Mouse (Mus musculus): ENCODE data around the gene Gm15155. TPM values are rescaled to one million over a fixed set of nuclear protein-coding genes. Genes with fewer than 3 reads are reported as not detected.
A peak's percentile ranks its signal among the peaks of the same experiment; 100 is the strongest.

The Gm15155 gene
- not detected for total RNA-seq (2021)
- long read RNA-seq, experiment 1, result 0 reads
- long read RNA-seq, experiment 2, result 0 reads

DNA sequence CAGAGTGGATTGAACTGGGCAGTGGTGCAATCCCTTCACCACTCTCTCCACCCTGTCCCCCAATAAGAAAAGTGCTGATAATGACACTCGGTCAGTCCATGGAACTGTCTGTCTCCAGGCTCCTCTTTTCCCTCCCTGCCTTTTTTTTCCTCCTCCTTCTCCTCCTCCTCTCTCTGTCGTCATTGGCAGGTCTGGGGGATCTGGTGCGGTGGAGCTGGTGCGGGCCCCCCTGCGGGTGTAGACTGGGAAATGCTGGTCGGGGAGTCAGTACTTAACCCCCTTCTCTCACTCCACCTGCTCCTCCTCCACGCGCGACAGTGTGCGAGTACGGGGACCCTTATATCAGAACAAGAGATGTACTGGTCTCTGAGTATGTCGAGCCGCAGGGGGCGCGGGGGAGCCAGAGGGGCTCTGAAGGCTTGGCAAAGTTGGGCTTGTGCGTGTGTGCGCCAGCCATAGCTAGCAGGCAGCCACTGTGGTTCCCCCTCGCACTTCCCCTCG is at the start of gene Gm15155:
Gm15155 (plus strand) TSS at position 401 of the 501 bp plus-strand sequence.
- H3K27ac ChIP-seq, result no peak within 1 kb of the TSS
- DNase-seq, result peak; percentile 7
- TF ChIP-seq CTCF (IDR thresholded peaks at IDR 0.05), result no peak
- intact Hi-C loops (cut with DNase I), result no loop called here
- peak within 1 kb of the TSS; percentile 64 for H3K4me3 ChIP-seq

DNA sequence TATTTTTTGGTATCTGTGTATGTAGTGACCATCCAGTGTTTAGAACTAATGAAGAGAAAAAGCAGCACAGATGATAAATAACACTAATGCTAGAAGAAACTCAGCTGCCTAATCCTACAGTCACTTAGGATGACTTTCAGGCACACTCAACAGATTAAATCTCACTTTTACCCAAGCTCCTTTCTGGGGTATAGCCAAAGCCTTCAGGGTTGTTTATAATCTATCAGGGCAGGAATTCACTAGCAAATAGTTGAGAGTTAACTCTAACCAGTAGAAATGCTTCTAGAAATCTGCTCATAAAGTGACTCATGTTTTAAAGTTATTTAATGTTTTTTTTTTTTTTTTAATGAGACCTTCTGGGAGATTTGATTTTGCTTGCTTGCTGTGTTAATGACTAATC is 44.8 kb upstream of the Gm15155 start:
- no peak for TF ChIP-seq CTCF (IDR thresholded peaks at IDR 0.05)
- intact Hi-C loops (cut with DNase I), result no loop called here
- DNase-seq, result no peak
- Histone ChIP-seq H3K4me3 (no peak overlapping the region), H3K27ac (no peak overlapping the region)

DNA sequence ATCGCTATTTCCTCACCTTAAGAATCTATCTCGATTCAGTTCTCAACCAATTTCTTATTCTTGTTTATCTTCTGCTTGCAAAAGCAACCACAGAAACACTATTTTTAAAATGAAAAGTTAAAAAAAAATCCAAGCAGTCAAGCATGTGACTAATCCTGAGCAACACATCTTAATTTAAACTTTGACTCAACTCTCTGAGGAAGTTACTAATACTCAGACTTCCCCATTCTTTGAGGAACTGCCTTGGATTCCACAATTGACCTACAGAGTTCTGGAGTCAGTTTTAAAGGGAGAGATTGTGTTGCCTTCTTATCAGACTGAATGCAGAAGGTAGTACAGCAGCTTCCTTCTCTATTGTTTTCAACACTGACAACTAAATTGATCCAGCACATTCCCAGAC is 40.0 kb upstream of the Gm15155 start:
- DNase-seq, result no peak
- no peak for TF ChIP-seq CTCF (IDR thresholded peaks at IDR 0.05)

DNA sequence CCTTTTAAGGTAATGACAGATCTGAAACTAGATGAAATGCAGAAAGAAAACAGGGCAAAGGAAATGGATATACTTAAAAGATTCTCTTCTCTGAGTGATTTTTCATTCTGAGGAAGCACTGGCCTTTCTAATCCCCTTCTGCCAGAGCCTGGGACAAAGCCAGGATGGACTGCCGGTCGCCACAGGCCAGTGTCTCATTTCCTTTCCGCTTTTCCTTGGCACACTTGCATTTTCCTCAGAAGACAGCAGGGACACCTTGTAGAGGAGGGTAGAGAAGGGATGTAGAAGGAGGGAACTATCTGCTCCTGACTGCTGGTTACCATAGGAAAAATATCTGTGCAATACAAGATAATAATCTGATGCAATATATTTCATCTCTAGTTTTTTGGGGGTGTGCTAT is 33.1 kb upstream of the Gm15155 start:
- DNase-seq, result no peak
- TF ChIP-seq CTCF (IDR thresholded peaks at IDR 0.05), result no peak
- H3K27ac ChIP-seq, result no peak overlapping the region
- intact Hi-C loops (cut with DNase I), result no loop called here
- H3K4me3 ChIP-seq, result no peak overlapping the region

More for the DNA sequence above, 40.0 kb upstream of the Gm15155 start:
- Histone ChIP-seq H3K27ac (no peak overlapping the region), H3K4me3 (no peak overlapping the region)
- intact Hi-C loops (cut with DNase I), result no loop called here

DNA sequence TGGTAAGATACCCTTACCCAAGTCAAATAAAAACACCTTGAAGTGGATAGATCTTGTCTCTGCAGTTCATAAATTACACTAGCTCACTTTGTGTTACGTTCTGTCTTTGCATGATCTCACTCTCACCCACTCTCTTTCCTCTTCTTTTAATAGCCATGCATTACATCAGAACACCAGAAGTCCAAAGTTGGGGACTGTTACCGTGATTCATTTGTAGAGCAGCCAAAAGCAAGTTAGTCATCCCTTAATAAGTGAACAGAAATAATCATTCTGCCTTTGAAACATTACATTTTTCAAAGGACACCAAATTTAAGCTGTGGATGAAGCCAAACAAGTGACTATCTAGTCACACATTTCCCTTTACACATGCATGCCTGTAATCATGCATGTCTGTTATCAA is 32.1 kb upstream of the Gm15155 start:
- intact Hi-C loops (cut with DNase I), result no loop called here
- no peak for DNase-seq
- Histone ChIP-seq H3K27ac (no peak overlapping the region), H3K4me3 (no peak overlapping the region)
- TF ChIP-seq CTCF (IDR thresholded peaks at IDR 0.05), result no peak

DNA sequence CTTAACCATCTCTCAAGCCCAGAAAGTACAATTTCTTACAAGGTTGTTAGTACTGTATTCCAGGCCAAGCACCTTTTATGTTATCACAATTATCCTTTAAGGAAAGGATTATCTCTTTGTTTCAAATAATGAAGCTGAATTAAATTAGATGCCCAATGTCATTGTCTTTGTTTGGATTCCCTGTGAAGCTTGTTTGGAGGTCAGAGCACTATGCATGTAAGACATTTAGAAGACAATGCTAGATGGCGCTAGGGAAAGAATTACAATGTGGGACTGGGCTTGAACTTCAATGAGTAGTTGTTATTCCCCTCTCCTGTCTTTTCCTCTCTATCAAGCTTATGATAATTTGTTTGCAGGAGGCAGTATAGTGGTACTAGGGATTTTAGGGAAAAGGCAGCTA is 29.9 kb upstream of the Gm15155 start:
- Histone ChIP-seq H3K4me3 (no peak overlapping the region), H3K27ac (no peak overlapping the region)
- no peak for DNase-seq
- intact Hi-C loops (cut with DNase I), result no loop called here
- no peak for TF ChIP-seq CTCF (IDR thresholded peaks at IDR 0.05)

DNA sequence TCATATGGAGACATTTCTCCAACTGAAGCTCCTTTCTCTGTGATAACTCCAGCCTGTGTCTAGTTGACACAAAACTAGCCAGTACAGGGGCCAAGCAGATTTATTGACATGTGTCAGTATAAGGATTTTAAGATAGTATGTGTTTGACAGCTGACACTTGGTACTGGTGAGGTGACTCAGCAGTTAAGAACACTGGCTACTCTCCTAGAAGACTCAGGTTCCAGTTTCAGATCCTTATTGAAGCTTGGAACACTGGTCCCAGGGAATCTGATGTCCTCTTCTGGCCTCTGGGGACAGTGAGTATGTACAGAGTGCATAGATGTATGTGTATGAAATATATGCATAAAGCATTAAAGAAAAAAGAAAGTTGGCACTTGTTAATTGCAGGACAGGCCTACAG is 28.2 kb upstream of the Gm15155 start:
- no peak overlapping the region for H3K4me3 ChIP-seq
- intact Hi-C loops (cut with DNase I), result no loop called here
- DNase-seq, result no peak
- no peak for TF ChIP-seq CTCF (IDR thresholded peaks at IDR 0.05)
- H3K27ac ChIP-seq, result no peak overlapping the region

DNA sequence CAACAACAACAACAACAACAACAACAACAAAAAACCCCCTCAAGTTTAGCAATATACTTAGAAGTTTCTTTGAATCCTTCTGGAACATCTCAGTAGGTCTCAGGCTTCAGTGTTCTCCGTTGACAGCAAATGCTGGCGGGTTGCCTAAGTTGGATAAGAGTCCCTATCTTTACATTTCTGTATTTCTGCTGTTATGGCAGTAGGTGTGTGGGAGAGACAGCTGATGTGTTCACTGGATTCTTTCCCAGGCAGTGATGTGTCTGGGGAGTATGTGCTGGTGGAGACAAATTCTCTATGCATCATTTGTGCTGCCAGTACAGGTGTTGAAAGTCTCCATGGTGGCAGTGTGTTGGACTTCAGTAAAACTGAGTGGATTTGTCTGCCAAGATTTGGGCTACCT is 23.3 kb upstream of the Gm15155 start:
- no peak for DNase-seq
- intact Hi-C loops (cut with DNase I), result no loop called here
- H3K4me3 ChIP-seq, result no peak overlapping the region
- no peak for TF ChIP-seq CTCF (IDR thresholded peaks at IDR 0.05)
- no peak overlapping the region for H3K27ac ChIP-seq

DNA sequence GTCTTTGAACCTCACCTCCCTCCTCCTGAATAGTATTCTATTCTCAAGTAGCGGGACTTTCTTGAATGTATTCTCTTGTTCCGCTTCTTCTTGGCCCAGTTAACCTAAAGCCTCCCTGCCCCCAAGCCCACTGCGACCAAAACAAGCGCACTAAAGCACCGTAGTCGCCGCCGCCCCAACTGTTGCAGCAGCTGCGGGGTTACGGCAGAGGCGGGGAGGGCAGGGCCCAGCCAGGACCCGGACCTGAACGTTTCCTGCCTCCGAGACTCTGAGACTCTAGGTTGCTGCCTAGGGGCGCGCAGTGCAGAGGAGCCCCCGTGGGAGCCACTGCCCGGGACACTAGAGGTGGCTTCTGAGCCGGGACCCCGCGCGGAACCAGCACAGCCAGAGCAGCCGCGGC is 2.0 kb upstream of the Gm15155 start:
- intact Hi-C loops (cut with DNase I), result no loop called here
- Histone ChIP-seq H3K27ac (no peak overlapping the region), H3K4me3 (peak overlapping the region; percentile 64)
- TF ChIP-seq CTCF (IDR thresholded peaks at IDR 0.05), result no peak
- DNase-seq, result peak; percentile 15

DNA sequence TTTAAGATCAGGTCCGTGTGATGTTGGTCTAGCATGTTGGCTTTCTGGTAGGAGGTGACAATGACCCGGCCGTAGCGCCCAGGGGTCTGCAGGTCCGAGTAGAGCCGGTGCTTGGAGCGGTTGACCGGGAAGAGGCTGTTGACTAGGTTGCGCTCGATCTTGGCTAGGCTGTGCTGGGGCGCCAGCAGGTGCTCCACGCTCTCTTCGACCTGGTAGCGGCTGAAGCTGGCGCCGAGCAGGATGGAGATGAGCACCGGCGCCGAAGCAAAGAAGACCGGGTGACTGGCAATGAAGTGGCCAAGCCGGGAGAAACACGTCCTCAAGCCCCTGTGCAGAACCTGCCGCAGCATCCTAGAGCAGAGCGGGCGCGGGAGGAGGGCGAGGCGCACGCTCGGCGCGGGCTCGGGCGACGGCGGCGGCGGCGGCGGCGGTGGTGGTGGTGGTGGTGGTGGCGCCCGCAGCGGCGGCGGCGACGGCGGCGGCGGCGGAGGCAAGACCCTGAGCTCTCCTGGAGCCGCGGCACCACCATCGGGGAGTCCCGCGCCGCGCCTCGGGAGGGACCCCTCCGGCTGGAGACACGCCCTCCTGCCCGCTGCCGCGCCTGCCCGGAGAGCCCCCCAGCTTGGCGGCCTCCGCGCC is 1.5 kb upstream of the Gm15155 start:
- TF ChIP-seq CTCF (IDR thresholded peaks at IDR 0.05), result no peak
- Histone ChIP-seq H3K27ac (no peak overlapping the region), H3K4me3 (peak overlapping the region; percentile 64)
- peak; percentile 8 for DNase-seq
- intact Hi-C loops (cut with DNase I), result no loop called here

DNA sequence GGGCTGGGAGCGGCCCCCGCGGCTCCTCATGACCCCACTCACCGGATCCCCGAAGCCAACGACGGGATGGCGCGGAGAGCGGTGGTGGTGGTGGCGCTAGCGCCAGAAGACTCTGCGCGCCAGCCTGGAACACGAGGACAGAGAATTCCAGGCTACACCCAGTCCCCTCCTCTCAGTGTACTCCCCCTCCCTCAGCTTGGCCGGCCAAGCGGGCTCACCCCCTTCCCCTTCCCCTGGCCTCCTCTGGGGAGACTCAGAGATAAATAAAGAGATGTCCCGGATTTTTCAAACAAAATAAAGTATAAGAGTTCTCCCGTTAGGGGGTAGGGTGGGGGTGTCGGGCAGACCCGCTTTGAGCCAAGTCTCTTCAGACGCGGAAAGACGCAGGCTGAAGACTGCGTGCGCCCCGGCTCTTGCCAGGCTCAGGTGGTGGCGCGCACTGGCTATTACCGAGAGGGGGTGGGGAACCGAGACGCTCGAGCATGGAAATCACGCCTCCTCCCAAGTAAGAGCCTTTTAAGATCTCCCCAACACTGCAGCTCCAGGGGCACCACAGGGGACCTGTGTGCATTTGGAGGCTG is 750 bp upstream of the Gm15155 start, which contains the start of gene Ptchd1:
Ptchd1 (minus strand) TSS at position 114 of the 581 bp plus-strand sequence.
- no peak within 1 kb of the TSS for H3K27ac ChIP-seq
- H3K4me3 ChIP-seq, result peak within 1 kb of the TSS; percentile 64
- no peak for TF ChIP-seq CTCF (IDR thresholded peaks at IDR 0.05)
- intact Hi-C loops (cut with DNase I), result no loop called here
- no peak for DNase-seq

DNA sequence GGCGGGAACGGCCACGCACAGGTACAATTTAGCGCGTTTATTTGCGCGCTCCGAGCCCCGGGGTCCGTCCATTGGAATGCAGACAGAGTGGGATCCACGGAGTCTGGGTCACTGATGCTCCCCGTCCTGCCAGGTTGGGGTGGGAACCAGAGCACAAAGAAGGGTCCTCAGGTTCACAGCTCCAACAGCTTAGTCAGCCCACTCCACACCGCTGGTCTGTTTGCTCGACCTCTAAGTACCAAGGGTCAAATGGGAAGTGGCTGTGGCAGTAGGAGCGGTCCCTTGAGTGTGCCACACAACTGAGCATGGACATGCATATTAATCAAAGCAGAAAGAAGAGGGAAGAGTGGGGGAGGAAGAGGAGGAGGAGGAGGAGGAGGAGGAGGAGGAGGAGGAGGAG is 354 bp downstream of the Gm15155 start:
- peak overlapping the region; percentile 64 for H3K4me3 ChIP-seq
- intact Hi-C loops (cut with DNase I), result no loop called here

DNA sequence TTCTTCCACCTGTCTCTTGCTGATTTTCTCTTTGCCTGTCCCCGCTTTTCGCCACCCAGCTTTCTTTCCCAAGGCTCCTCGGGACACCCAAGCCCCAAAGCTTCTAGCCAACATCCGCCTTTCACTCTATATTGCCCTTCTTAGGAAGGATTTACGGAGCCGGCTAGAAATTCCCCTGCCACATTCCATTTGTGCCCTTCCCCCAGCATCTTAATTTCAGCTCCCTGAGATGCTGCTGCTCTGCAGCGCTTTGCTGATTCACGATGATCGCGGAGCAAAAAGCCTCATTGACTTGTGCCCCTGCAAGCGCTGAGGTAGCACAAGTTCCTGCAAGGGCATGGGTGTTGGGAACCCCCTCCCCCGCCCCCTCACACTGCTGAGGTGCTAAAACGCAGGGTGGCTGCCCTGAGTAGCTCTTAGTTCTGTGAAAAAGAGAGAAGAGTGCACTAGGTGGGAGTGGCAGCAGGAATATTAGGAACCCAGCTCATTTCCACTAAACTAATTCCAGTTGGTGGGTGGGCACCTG is 1.2 kb downstream of the Gm15155 start:
- no peak for DNase-seq
- no peak overlapping the region for H3K4me3 ChIP-seq

More for the DNA sequence above, 354 bp downstream of the Gm15155 start:
- no peak for TF ChIP-seq CTCF (IDR thresholded peaks at IDR 0.05)
- H3K27ac ChIP-seq, result no peak overlapping the region
- no peak for DNase-seq

More for the DNA sequence above, 1.2 kb downstream of the Gm15155 start:
- no peak for TF ChIP-seq CTCF (IDR thresholded peaks at IDR 0.05)
- intact Hi-C loops (cut with DNase I), result no loop called here
- H3K27ac ChIP-seq, result no peak overlapping the region

Data from gastrocnemius, adult 2 months (tissue).